Mouse (Mus musculus): ENCODE data around the gene Plcb3. TPM values are rescaled to one million over a fixed set of nuclear protein-coding genes. Genes with fewer than 3 reads are reported as not detected.

Plcb3 gene
- total RNA-seq, 2 experiments from 2014 or later: 0.68 to 1.7 TPM

DNA sequence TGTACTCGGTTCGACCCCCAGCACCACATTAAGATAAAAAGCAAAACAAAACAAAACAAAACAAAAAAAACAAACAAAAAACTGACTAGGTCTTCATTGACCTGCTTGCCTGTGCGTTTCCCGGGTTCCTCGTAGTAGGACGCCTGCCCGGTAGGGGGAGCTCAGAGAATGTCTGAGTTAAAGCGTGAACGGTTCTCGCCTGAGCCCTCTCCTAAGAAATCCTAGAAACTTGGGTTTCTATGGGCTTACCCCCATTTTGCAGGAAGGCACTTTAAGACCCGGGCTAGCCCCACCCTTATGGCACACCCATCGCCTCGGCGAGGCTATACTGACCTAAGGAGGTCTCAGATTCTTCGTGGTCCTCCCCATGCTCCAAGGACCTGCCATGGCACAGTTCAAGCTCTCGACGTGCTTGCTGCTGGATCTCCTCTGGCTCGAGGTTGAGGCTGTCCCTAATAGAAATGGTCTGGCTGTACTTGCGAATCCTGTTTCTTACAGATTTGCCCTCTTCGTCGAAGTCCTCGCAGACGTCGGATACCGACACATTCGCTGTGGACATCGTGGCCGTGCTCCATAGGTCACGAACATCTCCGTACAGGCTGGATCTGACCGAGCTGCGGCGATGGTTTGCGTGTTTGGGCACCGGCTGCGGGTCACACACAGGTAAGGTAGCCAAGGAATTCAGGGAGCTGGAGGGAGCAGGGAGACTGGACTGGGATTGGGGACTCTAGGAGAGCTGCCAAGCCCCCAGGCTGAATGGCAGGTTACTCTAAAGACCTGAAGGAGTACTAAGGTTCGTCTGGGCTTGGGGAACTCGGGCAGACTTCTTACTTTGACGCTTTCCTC lies 51.6 kb downstream of the Plcb3 start:
- no peak for ATAC-seq (replicated peaks; ENCODE audit: low FRiP score, poor library complexity, severe bottlenecking)

GRCm38 (mm10) chr19:6922901-6923735 lies 53.2 kb downstream of the Plcb3 start:
- no peak for ATAC-seq (replicated peaks; ENCODE audit: low FRiP score, poor library complexity, severe bottlenecking)

DNA sequence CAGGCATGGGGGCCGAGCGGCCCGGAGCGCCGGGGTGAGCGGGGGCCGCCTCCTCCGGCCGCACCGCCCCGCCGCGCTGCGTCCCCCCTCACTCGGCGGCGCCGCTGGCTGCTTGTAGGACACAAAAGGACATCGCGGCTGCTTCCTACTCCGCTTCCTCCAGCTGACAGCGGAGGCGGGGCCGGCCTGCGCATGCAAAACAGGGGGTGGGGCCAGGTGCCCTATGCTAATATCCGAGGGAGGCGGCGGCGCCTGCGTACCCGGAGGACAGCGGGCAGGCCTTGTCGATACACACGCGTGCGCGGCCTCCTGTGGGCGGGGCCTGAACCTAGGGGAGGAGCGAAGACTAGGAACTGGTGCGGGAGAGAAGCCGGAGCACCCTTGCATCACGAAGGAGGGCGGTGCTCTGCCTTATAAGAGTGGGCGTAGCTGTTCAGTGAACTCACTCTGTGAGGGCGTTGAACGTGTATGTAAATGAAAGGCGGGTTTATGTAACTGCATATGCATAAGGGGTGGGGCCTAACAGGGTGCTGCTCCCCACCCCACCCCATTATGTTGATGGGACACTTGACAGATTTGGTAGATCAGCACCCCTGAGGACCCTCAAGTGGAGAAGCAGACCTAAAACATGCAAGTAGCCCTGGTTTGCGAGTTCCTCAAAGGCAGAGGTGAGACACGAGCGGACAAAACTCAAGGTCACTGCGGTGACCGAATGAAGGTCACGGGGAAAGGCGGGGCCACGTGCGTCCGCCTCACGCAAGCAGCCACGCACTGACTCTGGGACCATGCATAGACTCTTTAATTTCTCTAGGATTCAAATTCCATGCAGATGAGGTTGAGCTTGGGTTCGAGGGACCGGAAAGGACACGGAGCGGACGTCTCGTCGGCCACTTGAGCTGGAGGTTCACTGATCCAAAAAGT lies 54.4 kb downstream of the Plcb3 start, which contains the start of gene Esrra:
Gene Esrra (minus strand): TSS at position 167 of the 921 bp plus-strand sequence.
- peak; percentile 96 for ATAC-seq (replicated peaks; ENCODE audit: low FRiP score, poor library complexity, severe bottlenecking)

DNA sequence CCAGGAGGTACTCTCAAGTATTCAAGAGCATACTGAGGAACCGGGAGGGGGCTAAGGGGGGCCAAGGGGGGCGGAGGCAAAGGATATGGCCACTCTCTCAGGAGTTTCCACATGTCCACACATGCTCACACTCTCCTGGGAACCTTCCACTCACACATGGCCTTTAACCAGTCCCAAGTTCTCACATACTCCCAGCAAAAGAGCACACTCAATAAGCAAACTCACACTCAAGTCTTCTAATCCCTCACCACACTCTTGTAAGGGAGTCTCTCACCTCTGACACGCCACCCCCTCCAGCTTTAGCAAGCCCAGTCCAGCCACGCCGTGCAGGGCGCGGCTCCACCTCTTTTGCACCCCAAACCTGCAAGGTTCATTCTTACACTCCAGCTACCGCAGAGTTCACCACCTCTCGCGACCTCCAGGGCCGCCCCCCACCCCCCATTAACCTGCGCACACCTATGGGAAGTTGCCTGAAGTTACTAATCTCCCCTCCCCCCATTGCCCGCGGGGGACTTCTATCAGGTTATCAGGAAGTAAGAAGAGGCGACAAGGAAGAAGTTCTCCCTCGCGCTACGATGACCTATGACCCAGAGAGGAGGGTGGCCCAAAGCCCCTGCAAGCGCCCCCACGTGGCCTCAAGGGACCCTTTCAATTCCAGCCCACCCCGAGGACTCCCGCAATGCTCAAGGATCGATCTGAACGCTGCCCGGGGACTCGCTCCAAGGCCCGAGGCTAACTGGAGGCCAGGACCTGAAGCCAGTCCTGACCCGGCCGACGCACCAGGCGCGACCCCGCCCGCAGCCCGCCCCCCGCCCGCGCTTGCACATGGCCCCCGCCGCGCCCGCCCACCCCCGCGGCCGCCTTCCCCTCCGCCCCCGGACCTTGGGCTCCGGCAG lies 55.3 kb downstream of the Plcb3 start:
- ATAC-seq (replicated peaks; ENCODE audit: low FRiP score, poor library complexity, severe bottlenecking): no peak

GRCm38 (mm10) chr19:6919876-6920740 lies 56.2 kb downstream of the Plcb3 start:
- ATAC-seq (replicated peaks; ENCODE audit: low FRiP score, poor library complexity, severe bottlenecking): no peak

DNA sequence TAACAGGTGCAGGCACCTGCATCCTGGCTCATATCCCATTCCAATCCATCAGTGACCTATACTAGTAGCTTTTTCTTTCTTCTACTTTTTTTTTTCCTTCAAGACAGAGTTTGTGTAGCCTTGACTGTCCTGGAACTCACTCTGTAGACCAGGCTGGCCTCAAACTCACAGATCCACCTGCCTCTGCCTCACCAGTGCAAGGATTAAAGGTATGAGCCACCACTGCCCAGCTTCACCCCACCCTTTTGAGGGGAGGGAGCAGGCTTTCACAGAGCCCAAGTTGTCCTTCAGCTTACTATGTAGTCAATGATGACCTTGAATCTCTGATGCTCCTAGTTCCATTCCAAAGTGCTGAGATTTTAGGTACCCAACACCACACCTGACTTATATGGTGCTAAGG lies 56.8 kb downstream of the Plcb3 start:
- ATAC-seq (replicated peaks; ENCODE audit: low FRiP score, poor library complexity, severe bottlenecking): no peak

DNA sequence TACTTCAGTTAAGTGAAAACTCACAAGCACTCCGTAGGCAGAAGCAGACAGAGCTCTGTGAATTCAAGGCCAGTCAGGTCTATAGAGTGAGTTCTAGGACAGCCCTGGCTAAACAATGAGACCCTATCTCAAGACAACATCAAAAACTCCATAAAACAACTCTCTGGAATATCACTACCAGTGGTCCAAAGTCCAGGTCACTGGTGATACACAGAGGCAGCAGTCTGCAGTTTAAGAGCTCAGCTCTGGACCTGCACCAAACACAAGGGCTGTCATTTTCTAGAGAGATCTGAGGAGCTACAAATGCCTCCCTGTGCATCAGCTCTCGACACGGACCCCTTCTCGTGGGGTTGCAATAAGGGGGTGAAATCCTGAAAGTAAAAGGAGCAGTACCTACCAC lies 57.9 kb downstream of the Plcb3 start:
- ATAC-seq (replicated peaks; ENCODE audit: low FRiP score, poor library complexity, severe bottlenecking): no peak

- ATAC-seq (replicated peaks; ENCODE audit: low FRiP score, poor library complexity, severe bottlenecking): no peak
Observed at GRCm38 (mm10) chr19:6916496-6916895, 59.8 kb downstream of the Plcb3 start.

DNA sequence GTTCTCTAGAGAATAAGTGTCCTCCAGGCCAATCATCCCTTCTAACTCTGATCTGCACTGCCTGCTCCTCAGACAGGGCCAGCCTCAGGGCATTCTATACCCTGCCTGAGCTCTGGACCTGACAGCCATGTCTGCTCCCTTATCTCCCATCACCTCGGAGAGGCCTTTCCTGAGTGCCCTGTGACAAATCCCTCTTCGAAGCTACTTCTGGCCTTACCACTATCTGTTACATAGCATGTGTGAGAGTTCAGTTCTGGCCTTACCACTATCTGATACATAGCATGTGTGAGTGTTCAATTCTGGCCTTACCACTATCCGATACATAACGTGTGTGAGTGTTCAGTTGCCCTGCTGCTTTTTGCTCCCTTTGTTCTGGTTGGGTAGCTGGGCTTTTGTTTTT lies 61.0 kb downstream of the Plcb3 start:
- ATAC-seq (replicated peaks; ENCODE audit: low FRiP score, poor library complexity, severe bottlenecking): no peak

GRCm38 (mm10) chr19:6914540-6914939 lies 61.7 kb downstream of the Plcb3 start:
- ATAC-seq (replicated peaks; ENCODE audit: low FRiP score, poor library complexity, severe bottlenecking): no peak

DNA sequence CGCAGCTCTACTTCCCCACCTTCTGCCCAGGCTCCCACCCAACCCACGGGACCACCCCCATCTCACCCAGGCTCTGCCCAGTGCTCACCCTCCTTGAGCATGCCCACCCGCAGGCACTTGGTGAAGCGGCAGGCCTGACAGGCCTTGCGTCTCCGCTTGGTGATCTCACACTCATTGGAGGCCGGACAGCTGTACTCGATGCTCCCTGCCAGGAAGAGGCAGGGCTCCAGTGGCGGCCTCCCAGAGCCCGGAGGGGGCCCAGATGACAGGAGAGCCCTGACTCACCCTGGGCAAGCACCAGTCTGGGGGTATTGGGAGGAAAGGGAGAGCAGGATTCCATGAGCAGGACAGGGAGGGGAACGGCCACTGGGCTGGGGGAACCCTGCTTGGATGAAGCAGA lies 62.3 kb downstream of the Plcb3 start:
- no peak for ATAC-seq (replicated peaks; ENCODE audit: low FRiP score, poor library complexity, severe bottlenecking)

- no peak for ATAC-seq (replicated peaks; ENCODE audit: low FRiP score, poor library complexity, severe bottlenecking)
Observed at GRCm38 (mm10) chr19:6913036-6913435, 63.2 kb downstream of the Plcb3 start.

DNA sequence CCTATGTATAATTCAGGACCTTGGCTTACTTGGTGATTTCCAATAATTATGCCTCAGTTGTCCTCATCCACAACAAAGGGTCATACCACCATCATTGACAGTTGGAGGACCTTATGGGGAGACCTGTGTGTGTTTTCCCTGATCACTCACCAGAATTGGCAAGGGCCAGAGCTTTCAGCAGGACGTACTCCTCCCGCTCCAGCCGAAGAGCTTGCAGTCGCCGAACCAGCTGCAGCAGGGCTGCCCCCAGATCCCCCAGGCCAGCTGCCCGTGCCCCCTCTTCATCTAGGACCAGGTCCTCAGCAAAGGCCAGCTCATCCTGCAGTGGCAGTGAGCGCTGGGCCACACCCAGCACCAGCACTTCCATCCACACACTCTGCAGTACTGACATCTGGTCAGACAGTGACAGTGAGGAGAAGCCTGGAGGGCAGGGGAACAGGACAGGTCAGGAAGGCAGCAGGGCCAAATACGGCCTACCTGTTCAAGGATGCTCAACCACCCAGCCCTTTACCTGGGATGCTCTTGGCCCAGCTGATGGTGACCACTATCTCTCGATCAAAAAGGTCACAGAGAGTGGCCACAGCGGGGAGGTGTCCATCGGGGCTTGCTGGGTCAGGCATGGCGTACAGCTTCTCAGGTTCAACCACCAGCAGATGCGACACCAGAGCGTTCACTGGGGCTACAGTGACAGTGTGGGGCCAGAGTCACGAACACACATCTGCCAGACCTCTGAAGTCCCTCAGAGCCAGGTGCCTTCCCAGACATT lies 63.9 kb downstream of the Plcb3 start:
- ATAC-seq (replicated peaks; ENCODE audit: low FRiP score, poor library complexity, severe bottlenecking): no peak

- no peak for ATAC-seq (replicated peaks; ENCODE audit: low FRiP score, poor library complexity, severe bottlenecking)
Observed at GRCm38 (mm10) chr19:6911101-6912074, 64.9 kb downstream of the Plcb3 start.

- peak; percentile 50 for ATAC-seq (replicated peaks; ENCODE audit: low FRiP score, poor library complexity, severe bottlenecking)
Observed at GRCm38 (mm10) chr19:6910306-6910705, 66.0 kb downstream of the Plcb3 start.
